Mouse (Mus musculus): ENCODE data around the gene Dcun1d4. TPM values are rescaled to one million over a fixed set of nuclear protein-coding genes. Genes with fewer than 3 reads are reported as not detected.

Gene Dcun1d4
- total RNA-seq, 1 experiment from 2014 or later: 55.6 TPM

DNA sequence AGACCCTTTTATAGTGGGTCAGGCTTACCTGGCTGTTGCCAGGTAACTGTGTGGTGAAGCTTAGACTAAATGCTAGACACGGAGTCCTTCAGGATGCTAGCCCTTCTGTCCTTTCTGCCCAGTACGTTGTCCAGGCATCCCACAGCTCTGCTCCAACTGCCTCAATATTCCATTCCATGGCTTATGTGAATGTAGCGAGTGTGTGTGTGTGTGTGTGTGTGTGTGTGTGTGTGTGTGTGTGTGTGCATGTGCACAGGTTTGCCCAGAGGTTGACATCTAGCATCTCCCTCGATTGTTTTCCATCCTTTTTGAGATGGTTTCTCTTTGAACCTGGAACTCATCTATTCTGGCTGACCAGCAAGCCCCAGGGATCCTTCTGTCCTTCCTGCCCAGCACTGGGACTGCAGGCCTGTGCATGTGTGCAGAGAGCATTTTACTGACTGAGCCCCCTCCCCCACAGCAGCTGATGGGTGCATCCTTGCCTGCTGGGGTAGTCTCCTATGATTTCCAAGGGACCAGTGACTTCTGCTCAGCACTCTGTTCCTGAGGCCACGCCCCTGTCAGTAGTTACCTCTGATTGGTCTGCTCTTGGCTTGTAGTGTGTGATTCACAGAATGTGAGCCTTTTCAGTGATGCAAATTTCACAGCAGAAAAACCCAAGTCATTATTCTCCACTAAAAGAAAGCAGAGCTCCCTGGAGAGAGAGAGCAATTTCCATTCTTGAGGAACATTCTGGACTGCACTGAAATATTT lies 118.3 kb downstream of the Dcun1d4 start:
- peak; percentile 30 for DNase-seq

DNA sequence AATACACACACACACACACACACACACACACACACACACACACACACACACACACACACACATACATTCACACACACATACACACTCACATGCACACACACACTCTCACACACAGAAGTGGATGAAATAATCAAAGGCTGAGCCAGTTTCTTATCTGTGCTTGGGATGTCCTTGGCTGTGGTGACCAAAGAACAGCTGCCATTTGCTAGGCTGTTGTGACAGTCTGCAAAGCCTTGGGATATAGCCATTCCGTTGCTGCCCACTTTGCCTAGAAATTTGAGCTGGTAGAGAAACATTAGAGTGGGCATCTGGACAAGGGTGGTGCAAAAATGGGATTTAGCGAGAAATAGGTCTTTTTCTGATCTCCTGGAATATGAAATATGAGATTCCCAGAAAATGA lies 119.2 kb downstream of the Dcun1d4 start:
- DNase-seq: peak; percentile 15

DNA sequence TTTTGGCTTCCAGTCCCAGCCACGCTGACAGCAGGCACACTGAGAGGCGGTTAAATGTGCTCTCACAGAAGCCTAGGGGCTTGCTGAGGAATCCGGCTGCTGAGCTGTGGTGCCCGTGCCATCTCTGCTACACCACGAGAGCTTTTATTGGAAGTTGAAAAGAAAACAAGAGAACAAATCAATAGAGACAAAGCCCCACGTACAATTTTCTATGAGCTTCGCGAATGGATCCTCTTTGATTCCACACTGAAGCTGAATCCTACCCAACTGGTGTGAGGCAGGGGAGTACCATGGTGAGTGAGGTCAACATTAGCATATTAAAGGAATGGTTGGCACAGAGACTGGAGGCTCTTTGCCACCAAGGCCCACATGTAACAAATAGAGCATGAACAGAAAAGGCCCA lies 120.6 kb downstream of the Dcun1d4 start:
- no peak for DNase-seq

DNA sequence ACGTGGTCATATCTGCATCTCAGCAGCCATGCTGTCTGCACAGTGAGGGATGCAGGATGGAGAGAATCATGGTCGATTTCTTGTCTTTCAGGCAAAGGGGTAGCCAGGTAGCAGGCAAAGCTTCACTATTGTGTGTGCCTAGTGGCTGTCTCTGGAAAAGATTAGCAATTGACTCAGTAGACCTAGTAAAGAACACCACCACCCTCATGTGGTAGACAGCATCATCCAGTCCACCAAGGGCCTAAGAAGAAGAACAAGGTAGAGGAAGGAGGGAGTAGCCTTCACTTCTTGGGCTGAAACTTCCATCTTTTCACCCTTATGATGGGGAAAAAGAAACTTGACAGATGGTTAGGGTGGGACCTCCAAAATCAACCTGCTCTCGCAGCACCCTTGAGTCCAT lies 122.1 kb downstream of the Dcun1d4 start:
- no peak for DNase-seq

DNA sequence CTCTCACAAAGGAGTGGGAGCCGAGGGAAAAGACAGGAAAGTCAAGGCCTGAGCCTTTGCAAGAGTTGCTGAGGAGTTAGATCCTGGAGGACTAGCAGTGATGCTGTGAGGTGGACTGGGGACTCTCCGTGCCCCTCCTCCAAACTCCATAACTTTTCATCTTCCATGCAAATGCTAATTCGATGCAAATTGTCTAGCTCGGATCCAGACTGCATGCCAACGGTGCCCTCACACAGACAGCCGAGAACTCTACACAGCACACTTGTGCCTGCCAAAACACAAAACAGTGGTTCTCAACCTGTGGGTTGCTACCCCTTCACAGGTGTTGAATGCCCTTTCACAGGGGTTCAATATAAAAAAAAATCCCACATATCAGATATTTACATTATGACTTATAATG lies 123.7 kb downstream of the Dcun1d4 start:
- no peak for DNase-seq

DNA sequence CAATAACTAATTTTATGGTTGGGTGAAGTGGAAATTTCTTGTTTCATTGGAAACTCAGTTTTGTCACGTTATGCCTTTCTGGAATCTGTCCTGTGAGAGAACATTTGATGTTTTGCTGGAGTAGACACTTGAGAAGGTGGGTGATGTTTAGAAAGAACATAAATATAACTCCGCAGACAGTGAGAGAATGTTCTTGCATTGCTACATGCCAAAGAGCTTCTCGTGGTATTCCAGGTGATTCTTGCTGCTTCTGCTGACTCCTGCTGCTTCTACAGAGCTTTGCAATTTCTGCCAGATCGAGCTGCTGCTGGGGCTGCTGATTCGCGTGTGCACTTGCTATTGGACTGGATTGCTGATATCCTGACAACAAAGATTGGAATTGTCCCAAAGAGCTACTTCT lies 124.2 kb downstream of the Dcun1d4 start:
- DNase-seq: no peak

Other genes starting within 250 kb of the Dcun1d4 start
- gene Fryl, start 224.4 kb upstream of the Dcun1d4 start, total RNA-seq (2021): 52.3 and 60.0 TPM in 2 replicates
- 245 and 249 TPM in 2 replicates for gene Ociad1, start 188.2 kb upstream of the Dcun1d4 start, total RNA-seq (2021)
- gene Ociad2, start 140.0 kb upstream of the Dcun1d4 start, total RNA-seq (2021): 17.4 and 24.9 TPM in 2 replicates
- gene Cwh43, start 74.9 kb upstream of the Dcun1d4 start, total RNA-seq (2021): 0.12 TPM in 1 of 2 replicates, not detected in the other
- gene Lrrc66, start 151.5 kb downstream of the Dcun1d4 start, total RNA-seq (2021): not detected in 2 replicates
- gene Sgcb, start 166.8 kb downstream of the Dcun1d4 start, total RNA-seq (2021): 21.3 and 26.9 TPM in 2 replicates
- not detected in 2 replicates for gene Spata18, start 170.4 kb downstream of the Dcun1d4 start, total RNA-seq (2021)